Mouse (Mus musculus) adrenal gland, adult 8-10 months (tissue): ENCODE data around the gene Gm21093. TPM values are rescaled to one million over a fixed set of nuclear protein-coding genes. Genes with fewer than 3 reads are reported as not detected.
"Not testable (repeated sequence)": the region's sequence is repeated elsewhere in the genome, so short reads cannot be mapped to it uniquely, and the experiment has no call there.

ENCODE experiments used
- DNase-seq: peaks from one replicate; pipeline ENCODE4 v3.0.0; 2022
- total RNA-seq, 4 experiments: library from RNA; stranded (reverse); gene quantifications; 2 replicates each; pipeline ENCODE4 v1.2.4; 2022

Gene Gm21093
- total RNA-seq = 1 to 10 TPM in 3 of 4 experiments, not detected in 1; 1.1 to 1.3 (median 1.2) TPM

DNA sequence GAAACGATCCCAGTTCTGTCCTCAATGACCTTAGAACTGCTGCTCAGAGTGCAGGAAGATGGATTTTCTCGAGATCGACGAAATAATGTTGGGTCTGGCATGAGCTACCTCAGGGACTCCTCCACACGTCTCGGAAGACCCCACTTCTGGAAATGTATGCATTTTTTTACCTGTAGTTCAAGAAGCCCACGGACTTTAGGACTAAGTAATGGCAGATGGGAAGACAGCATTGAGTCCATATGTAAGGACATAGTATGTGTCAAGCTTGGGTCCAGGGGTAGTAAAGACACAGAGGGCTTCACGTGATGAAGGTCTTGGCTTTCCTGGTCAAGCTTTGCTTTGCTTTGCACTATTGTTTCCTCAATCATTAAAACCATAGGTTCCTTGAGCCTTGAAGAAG, at the start of gene Gm21093:
Gm21093 (minus strand) TSS at position 101 of the 400 bp plus-strand sequence.
- not testable (repeated sequence) for DNase-seq

Other genes starting within 250 kb of the Gm21093 start
- gene Gm21541, start 131.1 kb downstream of the Gm21093 start, total RNA-seq = not detected
- gene Gm20878, start 93.2 kb downstream of the Gm21093 start, total RNA-seq = 10 to 100 TPM in 2 of 4 experiments, 1 to 10 TPM in 2; 4.7 to 16.7 (median 10.7) TPM
- 1 to 10 TPM in 3 of 4 experiments, under 1 TPM in 1; 0.99 to 2.8 (median 1.6) TPM for gene Fam205a4, start 68.7 kb downstream of the Gm21093 start, total RNA-seq
- not detected for gene Gm3893, start 56.5 kb upstream of the Gm21093 start, total RNA-seq
- 1 to 10 TPM; 3.2 to 7.2 (median 6.0) TPM for gene Gm13304, start 80.1 kb upstream of the Gm21093 start, total RNA-seq
- 10 to 100 TPM in 1 of 4 experiments, 1 to 10 TPM in 1, not detected in 2; 4.3 to 16.3 TPM for gene Gm13306, start 118.7 kb upstream of the Gm21093 start, total RNA-seq
- 1 to 10 TPM in 2 of 4 experiments, under 1 TPM in 2; 0.58 to 2.3 (median 1.4) TPM for gene Gm13305, start 133.9 kb upstream of the Gm21093 start, total RNA-seq
- 1 to 10 TPM in 3 of 4 experiments, not detected in 1; 1.4 to 3.1 (median 1.5) TPM for gene Gm10600, start 205.9 kb upstream of the Gm21093 start, total RNA-seq
- gene Ccl21b, start 221.0 kb upstream of the Gm21093 start, total RNA-seq = not detected